Mouse (Mus musculus) heart, embryonic 11.5 days (tissue): ENCODE data around the gene Myl3. TPM values are rescaled to one million over a fixed set of nuclear protein-coding genes. Genes with fewer than 3 reads are reported as not detected.

Experiments used
- ATAC-seq: fragments of 200-750 bp; cut with Nextera tagmentation; replicated peaks from 2 replicates; pipeline ENCODE4 v1.8.0; 2017; ENCODE audit warnings: moderate library complexity; ENCODE audit not compliant: insufficient number of reproducible peaks, low FRiP score, low TSS enrichment
- H3K27ac ChIP-seq: fragments of 300-500 bp; sonication (generic); 2 replicates; pipeline ENCODE4 v1.5.1; 2014; ENCODE audit warnings: mild to moderate bottlenecking, low read depth, low read length
- H3K27me3 ChIP-seq: fragments of 300-500 bp; sonication (generic); 2 replicates; pipeline ENCODE4 v1.6.1; 2014; ENCODE audit warnings: mild to moderate bottlenecking, low read length, mixed read lengths; ENCODE audit not compliant: control insufficient read depth, insufficient read depth
- H3K36me3 ChIP-seq: fragments of 300-500 bp; sonication (generic); 2 replicates; pipeline ENCODE4 v1.6.1; 2014; ENCODE audit warnings: mild to moderate bottlenecking, low read length, moderate library complexity, mixed read lengths; ENCODE audit not compliant: control insufficient read depth, insufficient read depth
- H3K4me1 ChIP-seq: fragments of 300-500 bp; sonication (generic); 2 replicates; pipeline ENCODE4 v1.6.1; 2014; ENCODE audit warnings: low read length; ENCODE audit not compliant: control insufficient read depth, insufficient read depth
- H3K4me2 ChIP-seq: fragments of 300-500 bp; sonication (generic); 2 replicates; pipeline ENCODE4 v1.6.1; 2014; ENCODE audit warnings: mild to moderate bottlenecking, moderate library complexity
- H3K4me3 ChIP-seq: fragments of 300-500 bp; sonication (generic); 2 replicates; pipeline ENCODE4 v1.5.1; 2014; ENCODE audit warnings: low read depth, low read length
- H3K9ac ChIP-seq: fragments of 300-500 bp; sonication (generic); 2 replicates; pipeline ENCODE4 v1.6.1; 2014; ENCODE audit warnings: mild to moderate bottlenecking, low read depth, low read length, moderate library complexity
- H3K9me3 ChIP-seq: fragments of 300-500 bp; sonication (generic); replicated peaks from 2 replicates; pipeline ENCODE4 v1.6.1; 2016; ENCODE audit warnings: low read length; ENCODE audit not compliant: control insufficient read depth
- WGBS: fragments of 180-500 bp; shearing (Covaris S2); extraction: QIAGEN DNeasy Blood & Tissue Kit; methylation state at CpG from one replicate; pipeline ENCODE4 v1.1.7; 2014; ENCODE audit not compliant: insufficient replicate concordance; 5-methylcytosine and 5-hydroxymethylcytosine counted together
- polyA plus RNA-seq: library from polyadenylated mRNA; unstranded; fragments of >200 nt; fragmentation: Nextera tagmentation; extraction: Ambion mirVana; gene quantifications from 2 replicates; pipeline ENCODE4 v1.2.1, GENCODE M21; 2014

Myl3 gene
- polyA plus RNA-seq: 3,236 and 3,494 TPM in 2 replicates

DNA sequence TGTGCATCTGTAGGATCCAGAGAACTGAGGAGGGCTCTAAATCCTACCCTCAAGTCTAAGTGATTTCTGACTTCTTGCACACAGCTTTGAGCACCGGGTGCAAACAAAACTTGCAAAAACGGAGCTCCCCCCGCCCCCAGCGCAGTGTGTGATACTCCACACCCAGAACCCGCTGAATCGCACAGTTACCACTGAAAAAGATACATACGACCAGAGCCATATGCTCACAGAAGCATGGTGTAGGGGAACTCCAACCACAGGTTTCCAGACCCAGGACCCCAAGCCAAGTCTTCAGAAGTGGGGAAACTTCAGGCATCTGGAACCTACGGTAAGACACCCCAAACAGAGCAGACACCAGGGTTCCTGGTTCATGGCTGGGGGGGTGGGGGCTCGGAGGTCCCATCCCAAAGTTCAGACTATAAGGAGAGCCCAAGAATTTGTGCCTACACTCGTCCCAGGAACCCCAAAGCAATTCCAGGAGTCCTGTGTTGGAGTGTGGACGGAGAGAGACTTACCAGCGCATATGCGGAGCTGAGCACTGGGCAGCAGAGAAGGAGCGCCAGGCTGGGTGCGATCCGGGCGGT is at the start of gene Myl3:
Myl3 (plus strand) TSS at position 151 of the 584 bp plus-strand sequence.
- Histone ChIP-seq H3K4me2 (peak within 1 kb of the TSS; percentile 80), H3K36me3 (no peaks in the 10 kb centered on the region), H3K27me3 (peaks cover 5% of the 10 kb centered on the region; the same call in 1 of the 2 replicates), H3K9ac (peak within 1 kb of the TSS; percentile 88), H3K4me3 (peak within 1 kb of the TSS; percentile 70), H3K27ac (peak within 1 kb of the TSS; percentile 87), H3K4me1 (peaks cover 31% of the 10 kb centered on the region), H3K9me3 (no peaks in the 10 kb centered on the region)
- WGBS: 2% methylated on average over 17 of the region's 17 CpGs
- no peak for ATAC-seq

DNA sequence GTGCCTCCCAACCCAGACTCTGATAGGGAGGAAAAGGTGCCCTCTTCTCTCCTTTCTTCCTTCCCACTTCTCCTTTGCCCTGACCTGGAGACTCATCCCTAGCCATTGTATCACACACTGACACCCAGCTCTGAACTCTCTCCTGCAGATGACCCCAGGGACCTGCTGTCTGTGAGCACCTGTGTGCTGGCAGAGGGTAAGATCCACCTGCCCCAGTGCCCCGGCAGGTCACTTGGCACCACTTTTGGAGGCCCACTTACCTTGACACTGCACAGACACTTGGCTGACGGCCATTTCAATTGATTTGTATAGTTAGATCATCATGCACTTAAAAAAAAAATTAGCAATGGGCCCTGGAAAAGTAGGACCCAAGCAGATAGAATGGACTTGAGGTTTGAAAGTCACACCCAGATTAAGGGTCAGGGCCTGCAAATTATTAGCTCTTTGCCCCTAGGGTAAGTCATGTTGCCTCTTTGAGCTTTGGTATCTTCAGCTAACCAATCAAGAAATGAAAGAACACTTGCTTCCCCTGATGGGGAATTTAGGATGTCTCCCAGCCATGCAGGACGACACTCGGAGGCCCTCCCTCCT is 46.4 kb upstream of the Myl3 start:
- no peaks in the 10 kb centered on the region for H3K9me3 ChIP-seq
- WGBS: 69% methylated on average over 4 of the region's 4 CpGs
- ATAC-seq: no peak
- no peak overlapping the region for H3K27ac ChIP-seq
- H3K4me1 ChIP-seq: 0 out of 2 replicates have a peak, but pooled peaks cover 6% of the 10 kb centered on the region
- no peak overlapping the region for H3K4me2 ChIP-seq
- no peaks in the 10 kb centered on the region for H3K27me3 ChIP-seq
- H3K4me3 ChIP-seq: no peak overlapping the region
- no peak overlapping the region for H3K9ac ChIP-seq
- H3K36me3 ChIP-seq: no peaks in the 10 kb centered on the region

DNA sequence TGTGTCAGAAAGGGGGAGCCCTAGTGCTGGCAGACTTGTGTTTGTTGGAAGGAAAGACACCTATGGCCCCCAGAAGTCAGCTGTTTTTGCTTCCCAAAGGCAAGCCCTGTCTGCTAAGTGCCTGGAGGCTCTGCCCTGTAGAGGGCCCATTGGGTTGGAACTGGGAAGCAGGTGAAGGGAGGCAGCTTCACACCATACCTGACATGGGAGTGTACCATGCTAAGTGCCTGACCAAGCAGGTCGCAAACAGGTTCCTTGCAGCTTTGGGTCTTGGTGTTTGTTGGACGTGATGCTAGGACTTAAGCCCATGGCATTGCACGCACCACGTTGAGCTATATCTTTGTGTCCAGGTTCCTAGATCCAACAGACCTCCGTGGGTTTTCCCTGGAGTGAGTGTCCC is 45.2 kb upstream of the Myl3 start:
- H3K4me1 ChIP-seq: 0 out of 2 replicates have a peak, but pooled peaks cover 6% of the 10 kb centered on the region
- H3K27ac ChIP-seq: no peak overlapping the region
- no peaks in the 10 kb centered on the region for H3K36me3 ChIP-seq
- H3K27me3 ChIP-seq: no peaks in the 10 kb centered on the region
- H3K9ac ChIP-seq: no peak overlapping the region
- no peak overlapping the region for H3K4me3 ChIP-seq
- H3K4me2 ChIP-seq: no peak overlapping the region
- ATAC-seq: no peak
- WGBS: 95% methylated on average over 5 of the region's 5 CpGs
- H3K9me3 ChIP-seq: no peaks in the 10 kb centered on the region

DNA sequence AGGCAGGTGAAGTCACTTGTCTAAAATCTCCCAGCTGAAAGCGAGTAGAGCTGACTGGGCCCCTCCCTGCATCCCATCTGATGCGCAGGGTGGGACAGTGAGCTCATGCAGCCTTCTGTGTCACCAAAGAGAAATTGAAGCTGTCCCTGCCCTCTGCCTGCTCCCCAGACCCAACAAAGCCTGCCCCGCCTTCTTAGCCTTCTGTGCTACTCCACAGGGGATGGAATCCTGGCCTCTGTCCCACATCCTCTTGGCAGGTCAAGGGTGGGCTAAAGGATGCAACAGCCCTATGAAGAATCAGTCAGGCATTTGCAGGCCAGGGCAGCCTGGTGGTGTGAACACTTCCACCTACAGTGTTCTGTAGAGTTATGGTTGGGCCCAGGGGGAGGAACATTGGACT is 44.2 kb upstream of the Myl3 start:
- WGBS: 94% methylated on average over 3 of the region's 3 CpGs
- H3K27me3 ChIP-seq: no peaks in the 10 kb centered on the region
- ATAC-seq: no peak
- H3K4me2 ChIP-seq: no peak overlapping the region
- no peak overlapping the region for H3K9ac ChIP-seq
- H3K27ac ChIP-seq: no peak overlapping the region
- no peak overlapping the region for H3K4me3 ChIP-seq
- H3K4me1 ChIP-seq: 0 out of 2 replicates have a peak, but pooled peaks cover 6% of the 10 kb centered on the region
- no peaks in the 10 kb centered on the region for H3K9me3 ChIP-seq
- no peaks in the 10 kb centered on the region for H3K36me3 ChIP-seq

- no peak for ATAC-seq
- H3K36me3 ChIP-seq: 0 out of 2 replicates have a peak, but pooled peaks cover under 1% of the 10 kb centered on the region
- no peak overlapping the region for H3K4me3 ChIP-seq
- H3K4me1 ChIP-seq: 0 out of 2 replicates have a peak, but pooled peaks cover 6% of the 10 kb centered on the region
- no peak overlapping the region for H3K27ac ChIP-seq
- H3K9me3 ChIP-seq: no peaks in the 10 kb centered on the region
- no peaks in the 10 kb centered on the region for H3K27me3 ChIP-seq
- H3K4me2 ChIP-seq: no peak overlapping the region
- 83% methylated on average over 3 of the region's 3 CpGs for WGBS
- H3K9ac ChIP-seq: no peak overlapping the region
Measured at GRCm38 (mm10) chr9:110699574-110699973, 42.1 kb upstream of the Myl3 start.

GRCm38 (mm10) chr9:110701114-110702032 is 40.3 kb upstream of the Myl3 start:
- Histone ChIP-seq H3K9ac (no peak overlapping the region), H3K27ac (no peak overlapping the region), H3K9me3 (no peaks in the 10 kb centered on the region), H3K4me2 (no peak overlapping the region), H3K36me3 (peaks cover 4% of the 10 kb centered on the region; the same call in 1 of the 2 replicates), H3K4me1 (no peaks in the 10 kb centered on the region), H3K4me3 (no peak overlapping the region), H3K27me3 (no peaks in the 10 kb centered on the region)
- ATAC-seq: no peak
- 75% methylated on average over 11 of the region's 12 CpGs for WGBS

GRCm38 (mm10) chr9:110702848-110703247 is 38.8 kb upstream of the Myl3 start:
- H3K27ac ChIP-seq: no peak overlapping the region
- peaks cover 4% of the 10 kb centered on the region; the same call in 1 of the 2 replicates for H3K36me3 ChIP-seq
- no peaks in the 10 kb centered on the region for H3K27me3 ChIP-seq
- H3K9ac ChIP-seq: no peak overlapping the region
- ATAC-seq: no peak
- H3K4me1 ChIP-seq: no peaks in the 10 kb centered on the region
- H3K9me3 ChIP-seq: no peaks in the 10 kb centered on the region
- no peak overlapping the region for H3K4me2 ChIP-seq
- H3K4me3 ChIP-seq: no peak overlapping the region
- WGBS: 57% methylated on average over 1 of the region's 1 CpGs

DNA sequence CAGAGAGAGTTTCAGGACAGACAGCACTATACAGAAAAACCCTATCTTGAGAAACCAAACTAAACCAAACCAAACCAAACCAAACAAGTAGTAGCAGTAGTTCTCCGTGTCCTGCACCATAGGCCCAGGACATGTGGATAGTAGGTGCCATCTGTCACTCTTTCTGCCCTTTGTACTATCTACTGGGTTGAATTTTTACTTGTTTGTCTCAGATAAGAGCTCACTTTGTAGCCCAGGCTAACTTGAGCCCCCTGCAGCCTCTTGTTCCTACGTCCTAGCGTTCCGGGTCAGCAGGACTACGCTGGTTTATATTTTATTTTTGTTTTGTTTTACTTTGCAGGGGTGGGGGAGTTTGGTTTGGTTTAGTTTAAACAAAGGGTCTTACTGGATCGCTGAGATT is 37.7 kb upstream of the Myl3 start:
- Histone ChIP-seq H3K27me3 (no peaks in the 10 kb centered on the region), H3K4me2 (no peak overlapping the region), H3K4me1 (no peaks in the 10 kb centered on the region), H3K9ac (no peak overlapping the region), H3K9me3 (no peaks in the 10 kb centered on the region), H3K27ac (no peak overlapping the region), H3K36me3 (peaks cover 4% of the 10 kb centered on the region; the same call in 1 of the 2 replicates), H3K4me3 (no peak overlapping the region)
- no peak for ATAC-seq
- WGBS: 91% methylated on average over 6 of the region's 6 CpGs
